Mouse (Mus musculus) 416B (cell line): ENCODE data around the gene Slc25a45.

Experiments
- DNase-seq: peaks from one replicate; pipeline ENCODE4 v3.0.0; 2011; ENCODE audit warnings: low read depth

The Slc25a45 gene

GRCm38 (mm10) chr19:5840890-5841388 is 36.7 kb upstream of the Slc25a45 start:
- no peak for DNase-seq

GRCm38 (mm10) chr19:5841389-5841946 is 36.1 kb upstream of the Slc25a45 start:
- DNase-seq: peak; percentile 82

DNA sequence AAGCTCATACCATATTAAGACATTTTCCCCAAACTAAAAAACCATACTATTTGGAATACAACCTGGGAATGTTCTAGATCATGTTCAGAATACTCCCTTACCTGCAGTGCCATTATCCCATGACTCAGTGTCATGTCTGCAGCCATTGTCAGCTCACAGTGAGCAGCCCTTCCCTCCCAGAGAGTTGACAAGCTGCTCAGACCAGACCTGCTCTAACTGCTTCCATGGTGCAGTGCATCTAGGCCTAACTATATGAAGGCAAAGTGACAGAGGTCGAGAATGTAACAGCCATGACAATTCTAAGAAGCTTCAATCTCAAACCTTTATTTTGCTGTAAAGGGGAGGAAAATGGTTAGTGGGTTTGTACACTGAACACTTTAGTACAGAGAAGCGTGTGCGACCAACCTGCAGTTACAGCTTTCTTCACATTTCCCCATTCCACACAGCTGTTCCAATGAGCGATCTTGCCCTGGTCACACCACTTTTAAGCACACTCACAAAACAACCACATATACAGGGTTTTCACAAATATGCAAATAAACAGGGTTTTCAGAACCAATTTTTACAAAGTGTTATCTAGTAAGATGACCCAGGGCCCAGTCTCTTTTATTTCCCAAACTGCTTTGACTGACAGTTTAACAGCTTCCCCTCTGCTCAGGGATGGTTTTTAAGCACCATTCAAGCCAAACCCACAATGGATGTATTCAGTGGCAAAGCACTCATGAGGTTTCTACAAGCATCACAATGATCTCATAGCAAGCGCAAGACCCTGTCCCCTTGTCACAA is 35.4 kb upstream of the Slc25a45 start:
- peak; percentile 63 for DNase-seq

DNA sequence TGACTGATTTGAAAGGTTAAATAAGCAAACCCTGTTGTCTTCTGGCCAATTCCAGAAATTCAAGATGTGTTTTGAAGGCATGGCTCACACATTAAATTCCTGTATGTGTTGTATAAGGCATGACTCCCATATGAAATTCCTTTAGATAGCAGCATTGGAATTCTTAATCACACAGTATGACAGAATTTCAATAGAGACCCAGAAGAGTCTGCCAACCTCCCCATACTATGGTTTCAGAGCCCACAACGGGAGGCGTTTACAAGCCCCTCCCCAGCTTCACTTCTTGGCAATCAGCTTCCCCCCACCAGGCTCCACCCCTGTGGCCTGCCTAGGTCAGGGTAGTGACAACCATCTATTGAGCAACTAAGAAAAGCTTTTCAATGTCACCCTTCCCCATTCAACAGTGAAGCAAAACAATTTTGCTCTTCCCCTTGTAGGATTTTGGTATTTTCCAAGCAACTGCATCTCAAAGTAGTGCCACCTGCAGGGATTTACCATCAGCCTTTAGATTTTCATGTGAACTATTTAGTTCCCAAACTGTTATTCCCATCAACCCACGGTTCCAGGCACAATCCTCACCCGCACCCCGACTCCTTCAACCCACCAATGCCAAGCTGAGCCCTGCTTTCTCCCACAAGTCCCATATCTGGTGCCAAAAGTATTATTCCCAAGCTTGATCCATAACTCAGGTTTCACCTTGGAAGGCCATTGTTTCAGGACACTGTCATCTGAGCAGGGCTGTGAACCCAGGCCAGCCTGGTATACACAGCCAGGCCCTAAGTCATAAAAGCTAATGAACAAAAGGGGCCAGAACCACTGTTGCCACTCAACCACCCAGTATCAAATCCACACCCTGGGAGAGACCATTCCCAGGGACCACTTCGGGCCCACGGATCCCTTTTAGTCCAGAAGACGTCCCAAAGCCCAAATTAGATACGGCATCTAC is 34.5 kb upstream of the Slc25a45 start:
- DNase-seq: peak; percentile 81

DNA sequence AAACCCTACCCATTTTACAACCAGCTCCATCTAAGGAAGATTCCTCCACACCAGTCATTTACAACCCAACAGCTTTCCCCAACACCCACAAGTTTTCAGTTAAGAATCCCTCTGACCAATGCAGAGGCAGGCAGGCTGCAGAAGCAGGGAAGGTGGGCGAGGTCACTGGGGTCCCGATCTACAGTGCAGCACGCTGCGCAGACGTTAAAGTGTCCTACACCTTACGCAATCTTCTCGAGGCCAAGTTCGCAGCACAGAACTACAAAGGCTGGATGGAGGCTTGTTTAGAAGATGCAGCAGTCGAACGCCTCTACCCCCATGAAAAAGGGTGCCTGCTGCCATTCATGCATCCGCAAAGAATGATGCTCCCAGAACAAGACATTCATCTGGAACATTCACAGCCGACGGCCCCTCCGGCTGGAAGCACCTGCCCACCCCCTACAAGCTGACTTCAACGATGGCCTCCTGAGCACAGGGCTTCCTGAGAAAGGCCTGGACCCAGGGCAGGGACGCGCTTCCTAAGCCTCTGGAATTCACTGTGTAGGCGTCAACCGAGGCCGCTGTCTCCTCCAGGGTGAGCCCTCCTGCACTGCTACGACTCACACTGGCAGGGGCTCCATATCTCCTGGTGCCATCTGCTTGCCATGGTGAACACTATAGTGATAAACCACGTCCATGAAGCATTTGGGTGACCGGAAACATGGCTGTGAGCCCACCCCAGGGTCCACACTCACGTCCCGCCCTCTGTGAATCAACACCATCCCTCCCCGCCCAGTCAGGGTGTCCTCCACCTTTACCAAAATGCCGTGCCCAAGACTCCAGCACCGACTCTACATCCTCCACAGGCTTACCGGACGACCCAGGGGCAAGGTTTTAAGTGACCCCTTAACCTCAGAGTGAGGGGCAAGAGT is 33.6 kb upstream of the Slc25a45 start:
- peak; percentile 73 for DNase-seq

DNA sequence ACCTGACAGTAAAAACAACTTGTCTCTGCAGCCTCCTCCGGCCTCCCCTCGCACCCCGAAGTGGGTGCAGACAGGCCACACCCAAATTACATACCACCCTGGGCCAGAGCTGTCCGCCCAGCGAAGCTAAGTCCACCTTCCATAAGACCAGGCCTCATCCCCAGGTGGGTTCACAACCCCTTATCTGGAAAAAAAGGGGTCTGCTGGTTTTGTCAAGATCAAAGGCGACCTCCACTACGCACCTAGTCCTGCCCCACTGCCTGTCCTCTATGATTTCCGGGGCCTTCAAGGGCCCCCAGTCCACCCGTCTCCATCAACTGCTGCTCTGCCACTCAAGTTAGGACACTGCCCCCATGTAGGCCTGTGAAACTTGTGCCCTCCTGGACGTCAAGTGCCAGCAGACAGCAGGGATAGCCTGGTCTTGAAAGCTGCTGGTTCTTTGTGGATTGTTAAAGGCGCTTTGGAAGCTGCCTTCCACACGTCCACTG is 32.7 kb upstream of the Slc25a45 start:
- DNase-seq: no peak

GRCm38 (mm10) chr19:5845319-5846135 is 32.1 kb upstream of the Slc25a45 start:
- peak; percentile 99 for DNase-seq

GRCm38 (mm10) chr19:5846154-5846553 is 31.5 kb upstream of the Slc25a45 start:
- DNase-seq: no peak

GRCm38 (mm10) chr19:5846557-5847305 is 30.9 kb upstream of the Slc25a45 start:
- DNase-seq: peak; percentile 99

DNA sequence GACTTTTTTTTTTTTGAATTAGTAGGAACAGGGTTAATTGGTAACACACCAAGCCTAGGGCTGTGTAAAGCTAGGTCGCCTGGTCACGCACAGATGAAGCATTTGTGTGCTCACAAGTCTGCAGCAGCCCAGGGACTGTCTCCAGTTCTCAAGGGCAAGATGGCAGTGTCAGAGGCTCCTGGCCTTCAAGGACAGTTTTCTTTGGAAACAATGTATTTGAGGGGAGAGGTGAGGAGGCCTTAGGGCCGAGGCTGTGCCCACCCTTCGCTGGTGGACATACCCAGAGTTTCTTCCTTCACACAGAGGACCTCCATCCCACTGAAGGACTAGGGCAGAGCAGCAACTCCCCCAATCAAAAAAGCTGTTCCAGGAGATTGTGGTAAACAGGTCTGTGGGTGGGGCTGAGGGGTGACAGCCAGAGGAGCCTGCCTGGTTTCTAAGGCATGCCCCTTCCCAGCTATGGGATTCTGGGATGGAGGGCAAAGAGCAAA is 30.3 kb upstream of the Slc25a45 start:
- peak; percentile 64 for DNase-seq

GRCm38 (mm10) chr19:5848032-5848825 is 29.4 kb upstream of the Slc25a45 start:
- peak; percentile 88 for DNase-seq

DNA sequence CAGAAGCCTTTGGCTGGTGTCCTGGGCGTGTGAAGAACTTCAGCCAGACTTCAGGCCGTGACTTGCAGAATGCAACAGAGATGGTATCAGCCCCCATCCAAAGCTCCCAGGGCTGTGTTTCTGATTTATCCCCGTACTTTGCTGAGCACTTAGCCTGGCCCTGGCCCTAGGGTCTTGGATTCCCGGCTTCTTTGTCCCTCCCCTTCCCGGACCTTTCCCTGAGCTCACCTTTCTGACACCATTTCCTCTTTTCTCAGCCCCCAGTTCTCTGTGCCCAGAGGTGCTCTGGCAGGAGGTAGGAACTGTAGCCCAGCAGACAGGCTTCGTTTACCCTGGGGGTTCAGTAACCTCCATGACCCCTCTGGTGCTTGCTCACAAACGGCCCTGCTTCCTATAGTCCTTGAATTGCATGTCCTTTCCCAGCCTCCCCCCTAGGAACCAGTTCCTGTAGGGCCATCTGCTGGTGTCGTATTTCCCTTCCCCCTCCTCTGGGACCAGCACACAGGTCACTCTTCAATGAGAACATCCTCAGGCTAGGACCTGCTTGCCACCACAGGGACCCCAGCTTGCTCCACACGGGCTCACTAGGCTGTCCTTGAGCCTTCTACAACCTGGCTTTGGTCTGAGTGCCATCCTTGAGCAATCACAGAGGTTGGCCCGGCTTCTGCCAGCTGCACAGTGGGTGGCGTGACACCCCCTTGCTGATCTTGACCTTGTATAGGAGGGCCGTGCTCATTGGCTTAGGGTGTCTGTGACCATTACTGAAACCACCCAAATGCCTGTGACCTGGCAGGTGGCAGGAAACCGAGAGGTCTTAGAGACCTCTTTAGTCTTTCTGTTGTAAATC is 28.6 kb upstream of the Slc25a45 start:
- DNase-seq: peak; percentile 84

DNA sequence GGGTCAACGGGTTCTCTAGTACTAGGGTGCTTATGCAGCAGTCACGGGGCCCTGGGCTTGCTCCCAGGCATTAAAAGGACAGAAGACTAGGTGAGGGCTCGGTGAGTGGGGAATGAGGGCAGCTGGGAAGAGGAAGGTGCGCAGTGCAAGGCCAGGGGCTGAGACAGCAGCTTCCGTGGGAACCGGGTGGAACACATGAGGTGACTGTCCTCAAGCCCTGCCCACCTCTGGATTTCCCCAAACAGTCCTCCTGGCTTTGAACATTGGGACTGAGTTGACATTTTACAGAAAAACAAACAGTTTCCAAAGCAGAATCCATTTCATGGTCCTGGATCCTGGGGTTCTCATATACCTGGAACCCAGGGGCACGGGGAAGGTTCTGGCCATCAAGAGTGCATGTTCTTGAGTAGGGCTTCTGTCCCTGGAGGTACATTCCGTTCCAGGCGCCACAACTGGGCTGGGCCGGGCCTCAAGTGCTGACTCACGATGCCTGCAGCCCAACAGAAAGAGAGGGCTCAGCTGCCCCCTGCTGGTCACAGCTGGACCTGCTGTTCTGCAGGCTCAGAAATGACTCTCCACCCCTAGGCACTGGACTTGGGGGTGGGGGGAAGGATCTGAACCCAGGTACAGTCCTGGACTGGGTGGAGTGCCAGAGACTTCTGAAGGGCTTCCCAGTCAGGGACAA is 27.6 kb upstream of the Slc25a45 start:
- peak; percentile 93 for DNase-seq

GRCm38 (mm10) chr19:5850860-5851259 is 26.7 kb upstream of the Slc25a45 start:
- no peak for DNase-seq

GRCm38 (mm10) chr19:5851481-5851971 is 26.1 kb upstream of the Slc25a45 start:
- peak; percentile 38 for DNase-seq

GRCm38 (mm10) chr19:5852035-5852722 is 25.4 kb upstream of the Slc25a45 start:
- no peak for DNase-seq
